Mouse (Mus musculus): ENCODE data around the gene Myl4.
"Not testable (repeated sequence)": the region's sequence is repeated elsewhere in the genome, so short reads cannot be mapped to it uniquely, and the experiment has no call there.

Myl4 gene

GRCm38 (mm10) chr11:104550406-104550974 is at the start of gene Myl4, which contains the start of gene Cdc27:
Gene Myl4 (plus strand): TSS chr11:104550663.
Gene Cdc27 (minus strand): TSS chr11:104550620.
- in situ Hi-C loops (cut with MseI, MboI), result no loop called here

GRCm38 (mm10) chr11:104508455-104508854 is 42.0 kb upstream of the Myl4 start:
- in situ Hi-C loops (cut with MseI, MboI), result no loop called here

GRCm38 (mm10) chr11:104510606-104511005 is 39.9 kb upstream of the Myl4 start:
- in situ Hi-C loops (cut with MseI, MboI), result no loop called here

- in situ Hi-C loops (cut with MseI, MboI), result no loop called here
Observed at GRCm38 (mm10) chr11:104512436-104512835, 38.0 kb upstream of the Myl4 start.

GRCm38 (mm10) chr11:104525935-104526334 is 24.5 kb upstream of the Myl4 start:
- in situ Hi-C loops (cut with MseI, MboI), result no loop called here

- in situ Hi-C loops (cut with MseI, MboI), result no loop called here
Observed at GRCm38 (mm10) chr11:104536843-104537242, 13.6 kb upstream of the Myl4 start.

- in situ Hi-C loops (cut with MseI, MboI), result no loop called here
Observed at GRCm38 (mm10) chr11:104537945-104538555, 12.4 kb upstream of the Myl4 start.

- in situ Hi-C loops (cut with MseI, MboI), result no loop called here
Observed at GRCm38 (mm10) chr11:104539811-104540210, 10.7 kb upstream of the Myl4 start.

- in situ Hi-C loops (cut with MseI, MboI), result not testable (repeated sequence)
Observed at GRCm38 (mm10) chr11:104543337-104543736, 7.1 kb upstream of the Myl4 start.

GRCm38 (mm10) chr11:104544507-104544906 is 6.0 kb upstream of the Myl4 start:
- in situ Hi-C loops (cut with MseI, MboI), result no loop called here

GRCm38 (mm10) chr11:104547502-104547901 is 3.0 kb upstream of the Myl4 start:
- in situ Hi-C loops (cut with MseI, MboI), result no loop called here

GRCm38 (mm10) chr11:104549438-104550405 is 741 bp upstream of the Myl4 start:
- in situ Hi-C loops (cut with MseI, MboI), result no loop called here

GRCm38 (mm10) chr11:104558065-104558464 is 7.6 kb downstream of the Myl4 start:
- in situ Hi-C loops (cut with MseI, MboI), result no loop called here

GRCm38 (mm10) chr11:104558651-104559403 is 8.4 kb downstream of the Myl4 start:
- in situ Hi-C loops (cut with MseI, MboI), result no loop called here

GRCm38 (mm10) chr11:104560971-104561370 is 10.5 kb downstream of the Myl4 start:
- in situ Hi-C loops (cut with MseI, MboI), result no loop called here

- in situ Hi-C loops (cut with MseI, MboI), result no loop called here
Observed at GRCm38 (mm10) chr11:104563496-104563895, 13.0 kb downstream of the Myl4 start.

GRCm38 (mm10) chr11:104565172-104565571 is 14.7 kb downstream of the Myl4 start:
- in situ Hi-C loops (cut with MseI, MboI), result no loop called here

GRCm38 (mm10) chr11:104566097-104566496 is 15.6 kb downstream of the Myl4 start:
- in situ Hi-C loops (cut with MseI, MboI), result no loop called here

GRCm38 (mm10) chr11:104566796-104567195 is 16.3 kb downstream of the Myl4 start:
- in situ Hi-C loops (cut with MseI, MboI), result no loop called here

GRCm38 (mm10) chr11:104567736-104568135 is 17.3 kb downstream of the Myl4 start:
- in situ Hi-C loops (cut with MseI, MboI), result no loop called here

- in situ Hi-C loops (cut with MseI, MboI), result no loop called here
Observed at GRCm38 (mm10) chr11:104568326-104568725, 17.9 kb downstream of the Myl4 start.

GRCm38 (mm10) chr11:104570515-104570914 is 20.1 kb downstream of the Myl4 start:
- in situ Hi-C loops (cut with MseI, MboI), result not testable (repeated sequence)

Data from mouse trophoblast stem cell (cell line).